In the genomic region with DNA sequence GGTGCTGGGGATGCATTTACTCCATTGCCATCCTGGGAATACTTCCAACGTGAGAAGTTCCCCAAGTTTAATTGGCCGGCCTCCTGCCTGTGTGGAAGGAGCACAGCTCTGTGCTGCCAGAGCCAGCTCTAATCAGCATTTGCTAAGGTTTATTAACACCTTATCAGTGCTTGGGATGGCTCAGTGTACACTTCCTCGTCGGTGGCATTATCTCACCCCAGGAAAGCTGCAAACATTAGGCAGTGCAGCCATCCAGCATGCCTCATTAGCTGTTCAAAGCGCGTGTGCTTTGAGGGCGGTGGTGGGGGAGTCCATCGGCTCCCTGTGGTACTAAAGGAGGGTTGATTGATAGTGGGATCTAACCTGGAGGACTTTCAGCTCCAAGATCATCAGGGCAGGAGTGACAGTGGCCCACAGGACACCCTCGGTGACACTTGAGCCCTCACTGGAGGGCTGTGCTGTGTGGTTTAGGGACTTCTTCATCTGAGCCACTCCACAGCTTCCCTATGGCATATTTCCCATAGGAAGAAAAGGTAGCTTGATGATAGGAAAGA, we compare ENCODE assay signal across 14 mouse cellular contexts.
DNase-seq lines count a peak whose midpoint lies in the region; ATAC-seq and TF ChIP-seq lines count a peak whose summit lies in the region.
"Had no signal": no experiment of that assay in that cellular context is flagged by ENCODE, and none has a peak within 500 bp of the region (broad histone marks: within the 10 kb centered on the region; RNA-seq: fewer than 3 reads in every experiment).

No protein-coding gene starts in this region.

- H3K9me3 ChIP-seq in kidney, embryonic 14.5 days (ENCODE audit: control insufficient read depth, low read length): no peaks in the 10 kb centered on the region
- no peaks in the 10 kb centered on the region for H3K9me3 ChIP-seq in neural tube, embryonic 11.5 days (ENCODE audit: control insufficient read depth, low read length)
- no peaks in the 10 kb centered on the region for H3K9me3 ChIP-seq in forebrain, postnatal 0 days (ENCODE audit: low read length)
- no peaks in the 10 kb centered on the region for H3K9me3 ChIP-seq in neural tube, embryonic 13.5 days
- H3K9me3 ChIP-seq: embryonic facial prominence, embryonic 15.5 days; liver, embryonic 13.5 days had no signal

- H3K27me3 ChIP-seq in kidney, embryonic 14.5 days (ENCODE audit: control insufficient read depth, insufficient read depth, low read length): no peaks in the 10 kb centered on the region
- H3K27me3 ChIP-seq in neural tube, embryonic 11.5 days (ENCODE audit: control insufficient read depth, insufficient read depth, low read length): no peaks in the 10 kb centered on the region
- H3K27me3 ChIP-seq in forebrain, postnatal 0 days (ENCODE audit: insufficient read depth, low read length): no peaks in the 10 kb centered on the region
- no peaks in the 10 kb centered on the region for H3K27me3 ChIP-seq in neural tube, embryonic 13.5 days
- H3K27me3 ChIP-seq: embryonic facial prominence, embryonic 15.5 days; liver, embryonic 13.5 days had no signal

- DNase-seq in kidney, postnatal 10 days: no peak
- peak; percentile 29 for DNase-seq in neural tube, embryonic 11.5 days (ENCODE audit: low spot score)
- no peak for DNase-seq in neural tube, embryonic 10.5 days (ENCODE audit: extremely low spot score, low spot score)
- peak; percentile 20 for DNase-seq in forebrain, postnatal 0 days
- no peak for DNase-seq in adrenal gland, adult 2 months
- no peak for DNase-seq in spleen, postnatal 4 days (ENCODE audit: low spot score in 2 of 2)
- DNase-seq: adrenal gland, postnatal 36 days; cerebellum, adult 11-12 months; liver, embryonic 13.5 days; thymus, postnatal 4 days had no signal

- no peak overlapping the region for H3K9ac ChIP-seq in kidney, embryonic 14.5 days (ENCODE audit: low read depth, low read length)
- H3K9ac ChIP-seq in neural tube, embryonic 11.5 days (ENCODE audit: low read length): no peak overlapping the region
- no peak overlapping the region for H3K9ac ChIP-seq in forebrain, postnatal 0 days
- H3K9ac ChIP-seq in neural tube, embryonic 13.5 days: no peak overlapping the region
- H3K9ac ChIP-seq: embryonic facial prominence, embryonic 15.5 days; liver, embryonic 13.5 days had no signal

- H3K4me3 ChIP-seq in kidney, embryonic 14.5 days (ENCODE audit: low read length): no peak overlapping the region
- H3K4me3 ChIP-seq in neural tube, embryonic 11.5 days (ENCODE audit: low read depth, low read length): no peak overlapping the region
- no peak overlapping the region for H3K4me3 ChIP-seq in forebrain, postnatal 0 days (ENCODE audit: low read depth, low read length)
- H3K4me3 ChIP-seq in neural tube, embryonic 13.5 days: no peak overlapping the region
- H3K4me3 ChIP-seq: embryonic facial prominence, embryonic 15.5 days; liver, embryonic 13.5 days had no signal

- H3K27ac ChIP-seq in kidney, embryonic 14.5 days (ENCODE audit: low read depth, low read length): no peak overlapping the region
- no peak overlapping the region for H3K27ac ChIP-seq in neural tube, embryonic 11.5 days (ENCODE audit: low read depth, low read length)
- H3K27ac ChIP-seq in forebrain, postnatal 0 days (ENCODE audit: low read depth, low read length): no peak overlapping the region
- H3K27ac ChIP-seq in neural tube, embryonic 13.5 days (replicated peaks): no peak overlapping the region
- H3K27ac ChIP-seq: embryonic facial prominence, embryonic 15.5 days; liver, embryonic 13.5 days; macrophage had no signal

- TF ChIP-seq CTCF in forebrain, postnatal 0 days (IDR thresholded peaks at IDR 0.05; ENCODE audit: low read depth): no peak

- ATAC-seq in kidney, embryonic 14.5 days (ENCODE audit: low FRiP score, low TSS enrichment): peak; percentile 61
- ATAC-seq in neural tube, embryonic 11.5 days (ENCODE audit: insufficient read depth, low FRiP score, low TSS enrichment): no peak
- peak; percentile 34; the same call in 1 of the 2 replicates for ATAC-seq in forebrain, postnatal 0 days
- peak; percentile 24; the same call in 1 of the 2 replicates for ATAC-seq in neural tube, embryonic 13.5 days (ENCODE audit: low read depth)

- H3K36me3 ChIP-seq in kidney, embryonic 14.5 days (ENCODE audit: control insufficient read depth, insufficient read depth, low read length): no peaks in the 10 kb centered on the region
- no peaks in the 10 kb centered on the region for H3K36me3 ChIP-seq in neural tube, embryonic 11.5 days (ENCODE audit: control insufficient read depth, insufficient read depth, low read length)
- no peaks in the 10 kb centered on the region for H3K36me3 ChIP-seq in forebrain, postnatal 0 days (ENCODE audit: insufficient read depth)
- H3K36me3 ChIP-seq in neural tube, embryonic 13.5 days: no peaks in the 10 kb centered on the region
- H3K36me3 ChIP-seq: embryonic facial prominence, embryonic 15.5 days; liver, embryonic 13.5 days had no signal

- 12% methylated on average over 9 of the region's 9 CpGs for WGBS in kidney, embryonic 14.5 days
- WGBS in neural tube, embryonic 11.5 days: 32% methylated on average over 9 of the region's 9 CpGs
- WGBS in forebrain, postnatal 0 days: 21% methylated on average over 9 of the region's 9 CpGs
- 22% methylated on average over 9 of the region's 9 CpGs for WGBS in neural tube, embryonic 13.5 days

- H3K4me1 ChIP-seq in kidney, embryonic 14.5 days (ENCODE audit: control insufficient read depth, insufficient read depth, low read length): no peaks in the 10 kb centered on the region
- no peaks in the 10 kb centered on the region for H3K4me1 ChIP-seq in neural tube, embryonic 11.5 days (ENCODE audit: control insufficient read depth, insufficient read depth, low read length)
- peaks cover 10% of the 10 kb centered on the region for H3K4me1 ChIP-seq in forebrain, postnatal 0 days (ENCODE audit: insufficient read depth)
- peaks cover 16% of the 10 kb centered on the region for H3K4me1 ChIP-seq in neural tube, embryonic 13.5 days (replicated peaks)
- H3K4me1 ChIP-seq: embryonic facial prominence, embryonic 15.5 days; liver, embryonic 13.5 days had no signal

- H3K4me2 ChIP-seq in kidney, embryonic 14.5 days (replicated peaks; ENCODE audit: low read depth, low read length): no peak overlapping the region
- H3K4me2 ChIP-seq in neural tube, embryonic 11.5 days (ENCODE audit: low read depth): no peak overlapping the region
- no peak overlapping the region for H3K4me2 ChIP-seq in forebrain, postnatal 0 days (ENCODE audit: low read depth)
- H3K4me2 ChIP-seq in neural tube, embryonic 13.5 days: no peak overlapping the region
- H3K4me2 ChIP-seq: embryonic facial prominence, embryonic 15.5 days; liver, embryonic 13.5 days had no signal

Comparison
In these comparisons a context has a peak if more than half of its experiments do, and no peak if none do; other contexts are left out.
1. DNase-seq: peak in neural tube, embryonic 11.5 days (single experiment) and forebrain, postnatal 0 days (single experiment); none in kidney, postnatal 10 days (single experiment), neural tube, embryonic 10.5 days (single experiment), adrenal gland, adult 2 months (single experiment) and spleen, postnatal 4 days (0 of 2).